Mouse (Mus musculus) erythroblast, embryonic 14.5 days (primary cell): ENCODE results near the gene Vmn1r9. TPM values are rescaled to one million over a fixed set of nuclear protein-coding genes. Genes with fewer than 3 reads are reported as not detected.
"Not testable (repeated sequence)": the region's sequence is repeated elsewhere in the genome, so short reads cannot be mapped to it uniquely, and the experiment has no call there.

Experiments used
- H3K27me3 ChIP-seq: 2 replicates; pipeline ENCODE4 v1.6.1; 2012; ENCODE audit warnings: inconsistent platforms; ENCODE audit not compliant: control insufficient read depth
- H3K36me3 ChIP-seq: 2 replicates; pipeline ENCODE4 v1.6.1; 2012; ENCODE audit warnings: mild to moderate bottlenecking, inconsistent platforms; ENCODE audit not compliant: control insufficient read depth
- H3K4me1 ChIP-seq: 2 replicates; pipeline ENCODE4 v1.6.1; 2012; ENCODE audit warnings: inconsistent platforms; ENCODE audit not compliant: control insufficient read depth
- H3K4me3 ChIP-seq: replicated peaks from 2 replicates; pipeline ENCODE3; 2012; ENCODE audit warnings: moderate library complexity, mild to moderate bottlenecking, inconsistent platforms
- H3K9me3 ChIP-seq: 2 replicates; pipeline ENCODE4 v1.6.1; 2012; ENCODE audit warnings: low read length, inconsistent platforms, mixed read lengths; ENCODE audit not compliant: control insufficient read depth
- GATA1 ChIP-seq: IDR thresholded peaks from 2 replicates; pipeline ENCODE4 v1.6.1; 2012; ENCODE audit warnings: low read length, inconsistent platforms, mixed read lengths
- TAL1 ChIP-seq: IDR thresholded peaks from 3 replicates; pipeline ENCODE4 v1.6.1; 2012; ENCODE audit warnings: low read length, inconsistent platforms, mixed read lengths
- polyA plus RNA-seq: library from polyadenylated mRNA; stranded (reverse); fragments of >175 nt; gene quantifications from 2 replicates; pipeline ENCODE4 v1.2.3, GENCODE M21; 2012

Gene Vmn1r9
- polyA plus RNA-seq, result not detected in 2 replicates

DNA sequence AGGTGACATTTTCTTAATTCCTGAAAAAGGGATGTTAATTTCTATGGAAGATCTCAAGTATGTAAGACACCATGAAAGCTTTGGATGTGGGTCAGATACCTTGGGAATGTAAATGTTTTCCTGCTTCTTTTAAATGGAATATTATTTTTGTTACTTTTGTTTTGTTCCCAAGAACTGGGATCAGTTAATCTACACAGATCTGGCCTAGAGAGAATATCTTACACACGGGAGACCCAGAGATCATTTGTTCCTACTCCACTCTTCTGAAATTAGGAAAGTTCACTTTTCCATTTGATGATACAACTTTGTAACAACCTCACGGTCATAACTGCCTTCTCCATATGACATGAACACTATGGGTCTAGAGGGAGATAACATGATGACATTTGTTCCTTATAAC lies at the start of gene Vmn1r9:
Vmn1r9 (plus strand) TSS at position 301 of the 400 bp plus-strand sequence.
- no peaks in the 10 kb centered on the region for H3K4me1 ChIP-seq
- H3K27me3 ChIP-seq, result no peaks in the 10 kb centered on the region
- H3K4me3 ChIP-seq, result no peak within 1 kb of the TSS
- TF ChIP-seq TAL1, result no peak
- TF ChIP-seq GATA1, result no peak
- no peaks in the 10 kb centered on the region for H3K36me3 ChIP-seq
- no peaks in the 10 kb centered on the region for H3K9me3 ChIP-seq

GRCm38 (mm10) chr6:57025224-57025623 lies 41.4 kb upstream of the Vmn1r9 start, which contains the start of gene Vmn1r7:
Gene Vmn1r7 (minus strand): TSS chr6:57025324.
- H3K4me3 ChIP-seq, H3K36me3 ChIP-seq, H3K4me1 ChIP-seq, H3K27me3 ChIP-seq, H3K9me3 ChIP-seq: not testable (repeated sequence)

DNA sequence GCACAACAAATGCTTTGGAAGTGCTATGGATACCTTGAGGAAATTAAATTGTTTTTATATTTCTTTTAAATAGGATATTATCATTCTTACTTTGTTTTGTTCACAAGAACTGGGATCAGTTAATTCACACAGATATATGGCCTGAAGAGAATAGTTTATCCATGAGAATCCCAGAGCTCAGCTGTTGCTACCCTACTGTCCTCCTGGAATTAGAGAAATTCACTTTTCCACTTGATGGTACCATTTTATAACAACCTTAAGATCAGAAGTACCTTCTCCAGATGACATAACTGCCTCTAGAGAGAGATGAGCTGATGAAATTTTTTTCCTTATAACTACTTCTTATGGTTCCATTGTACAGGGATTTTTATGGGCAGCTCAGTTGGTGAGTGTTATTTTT lies 34.6 kb upstream of the Vmn1r9 start, which contains the start of gene Vmn1r8:
Vmn1r8 (plus strand) TSS at position 301 of the 400 bp plus-strand sequence.
- no peaks in the 10 kb centered on the region for H3K4me1 ChIP-seq
- no peak within 1 kb of the TSS for H3K4me3 ChIP-seq
- no peaks in the 10 kb centered on the region for H3K36me3 ChIP-seq
- H3K9me3 ChIP-seq, result no peaks in the 10 kb centered on the region
- no peak for TF ChIP-seq TAL1
- TF ChIP-seq GATA1, result no peak
- H3K27me3 ChIP-seq, result no peaks in the 10 kb centered on the region

- Histone ChIP-seq H3K36me3 (no peaks in the 10 kb centered on the region), H3K27me3 (no peaks in the 10 kb centered on the region), H3K9me3 (no peaks in the 10 kb centered on the region), H3K4me3 (no peak overlapping the region), H3K4me1 (no peaks in the 10 kb centered on the region)
- no peak for TF ChIP-seq TAL1
- no peak for TF ChIP-seq GATA1
Measured at GRCm38 (mm10) chr6:57034674-57035073, 31.9 kb upstream of the Vmn1r9 start.

DNA sequence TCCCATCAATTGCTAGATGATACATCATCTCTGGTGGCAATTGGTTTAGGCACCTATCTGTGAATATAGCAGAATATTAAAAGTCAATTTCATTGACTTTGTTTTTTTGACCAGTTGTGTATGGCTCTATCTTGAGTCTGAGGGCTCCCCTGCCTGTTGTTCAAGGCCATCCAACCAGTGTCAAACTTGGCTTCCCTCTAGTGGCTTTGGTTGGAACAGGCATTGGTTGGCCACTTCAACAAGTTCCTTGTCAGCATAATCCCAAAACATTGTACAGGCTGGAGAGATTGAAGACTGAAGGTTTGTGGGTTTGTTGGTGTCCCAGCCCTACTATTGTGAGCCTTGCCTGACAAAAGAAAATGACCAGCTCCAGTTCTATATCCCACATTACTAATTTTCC lies 2.9 kb upstream of the Vmn1r9 start:
- TF ChIP-seq GATA1 (no peak), TAL1 (no peak)
- no peaks in the 10 kb centered on the region for H3K9me3 ChIP-seq
- H3K4me3 ChIP-seq, result no peak overlapping the region
- no peaks in the 10 kb centered on the region for H3K27me3 ChIP-seq
- H3K4me1 ChIP-seq, result no peaks in the 10 kb centered on the region
- H3K36me3 ChIP-seq, result no peaks in the 10 kb centered on the region

GRCm38 (mm10) chr6:57106358-57106757 lies 39.8 kb downstream of the Vmn1r9 start:
- Histone ChIP-seq H3K36me3 (no peaks in the 10 kb centered on the region), H3K4me1 (no peaks in the 10 kb centered on the region), H3K27me3 (no peaks in the 10 kb centered on the region), H3K9me3 (no peaks in the 10 kb centered on the region), H3K4me3 (no peak overlapping the region)
- no peak for TF ChIP-seq TAL1
- no peak for TF ChIP-seq GATA1

DNA sequence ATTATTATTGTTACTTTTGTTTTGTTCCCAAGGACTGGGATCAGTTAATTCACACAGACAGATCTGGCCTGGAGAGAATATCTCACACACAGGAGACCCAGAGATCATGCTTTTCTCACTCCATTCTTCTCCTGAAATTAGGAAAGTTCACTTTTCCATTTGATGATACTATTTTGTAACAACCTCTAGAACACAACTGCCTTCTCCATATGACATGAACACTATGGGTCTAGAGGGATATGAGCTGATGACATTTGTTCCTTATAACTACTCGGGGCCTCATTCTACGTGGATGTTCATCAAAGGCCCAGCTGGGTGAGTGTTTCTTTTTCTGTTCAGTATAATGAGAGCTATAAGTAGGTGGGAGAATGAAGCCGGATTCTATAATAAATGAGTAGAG lies 42.6 kb downstream of the Vmn1r9 start, which contains the start of gene Vmn1r10:
Vmn1r10 (plus strand) TSS at position 301 of the 400 bp plus-strand sequence.
- H3K9me3 ChIP-seq, result no peaks in the 10 kb centered on the region
- no peak within 1 kb of the TSS for H3K4me3 ChIP-seq
- H3K4me1 ChIP-seq, result no peaks in the 10 kb centered on the region
- no peaks in the 10 kb centered on the region for H3K27me3 ChIP-seq
- H3K36me3 ChIP-seq, result no peaks in the 10 kb centered on the region
- TF ChIP-seq TAL1 (no peak), GATA1 (no peak)

Other genes starting within 250 kb of the Vmn1r9 start
- 0.04 and 0.05 TPM in 2 replicates for gene Fkbp9, start 234.7 kb upstream of the Vmn1r9 start, polyA plus RNA-seq
- 21.3 and 22.9 TPM in 2 replicates for gene Nt5c3, start 142.9 kb upstream of the Vmn1r9 start, polyA plus RNA-seq
- gene Vmn1r4, start 142.8 kb upstream of the Vmn1r9 start, polyA plus RNA-seq, result 0.02 TPM in 1 of 2 replicates, not detected in the other
- gene Vmn1r5, start 96.5 kb upstream of the Vmn1r9 start, polyA plus RNA-seq, result not detected in 2 replicates
- 0.01 TPM in 1 of 2 replicates, not detected in the other for gene Vmn1r6, start 69.5 kb upstream of the Vmn1r9 start, polyA plus RNA-seq
- gene Vmn1r7, start 41.5 kb upstream of the Vmn1r9 start, polyA plus RNA-seq, result not detected in 2 replicates
- gene Vmn1r8, start 34.5 kb upstream of the Vmn1r9 start, polyA plus RNA-seq, result not detected in 2 replicates
- not detected in 2 replicates for gene Vmn1r10, start 42.7 kb downstream of the Vmn1r9 start, polyA plus RNA-seq
- not detected in 2 replicates for gene Vmn1r11, start 66.7 kb downstream of the Vmn1r9 start, polyA plus RNA-seq
- under 0.01 TPM in 1 of 2 replicates, not detected in the other for gene Vmn1r12, start 90.1 kb downstream of the Vmn1r9 start, polyA plus RNA-seq
- 0.01 TPM in 1 of 2 replicates, not detected in the other for gene Vmn1r13, start 136.5 kb downstream of the Vmn1r9 start, polyA plus RNA-seq
- not detected in 2 replicates for gene Vmn1r14, start 164.9 kb downstream of the Vmn1r9 start, polyA plus RNA-seq
- not detected in 2 replicates for gene Vmn1r15, start 191.2 kb downstream of the Vmn1r9 start, polyA plus RNA-seq